Mouse (Mus musculus) forebrain, embryonic 13.5 days (tissue): Measurements from ENCODE around the gene Poc1a. TPM values are rescaled to one million over a fixed set of nuclear protein-coding genes. Genes with fewer than 3 reads are reported as not detected.
A peak's percentile ranks its signal among the peaks of the same experiment; 100 is the strongest.

Source experiments
- ATAC-seq: fragments of 200-750 bp; cut with Nextera tagmentation; 2 replicates; pipeline ENCODE4 v1.8.0; 2017
- H3K27ac ChIP-seq: fragments of 300-500 bp; sonication (generic); 2 replicates; pipeline ENCODE4 v1.5.1; 2015; ENCODE audit warnings: inconsistent platforms, mild to moderate bottlenecking, moderate library complexity
- H3K27me3 ChIP-seq: fragments of 300-500 bp; sonication (generic); 2 replicates; pipeline ENCODE4 v1.6.1; 2015; ENCODE audit warnings: mild to moderate bottlenecking, inconsistent platforms
- H3K36me3 ChIP-seq: fragments of 300-500 bp; sonication (generic); 2 replicates; pipeline ENCODE4 v1.6.1; 2015; ENCODE audit warnings: mild to moderate bottlenecking, inconsistent platforms; ENCODE audit not compliant: poor library complexity, severe bottlenecking
- H3K4me1 ChIP-seq: fragments of 300-500 bp; sonication (generic); 2 replicates; pipeline ENCODE4 v1.6.1; 2015; ENCODE audit warnings: inconsistent platforms
- H3K4me2 ChIP-seq: fragments of 300-500 bp; sonication (generic); 2 replicates; pipeline ENCODE4 v1.6.1; 2015; ENCODE audit warnings: inconsistent platforms, mild to moderate bottlenecking, moderate library complexity
- H3K4me3 ChIP-seq: fragments of 300-500 bp; sonication (generic); 2 replicates; pipeline ENCODE4 v1.5.1; 2015; ENCODE audit warnings: mild to moderate bottlenecking, inconsistent platforms
- H3K9ac ChIP-seq: fragments of 300-500 bp; sonication (generic); 2 replicates; pipeline ENCODE4 v1.6.1; 2015; ENCODE audit warnings: mild to moderate bottlenecking, inconsistent platforms
- H3K9me3 ChIP-seq: fragments of 300-500 bp; sonication (generic); replicated peaks from 2 replicates; pipeline ENCODE4 v1.6.1; 2016; ENCODE audit warnings: inconsistent platforms
- WGBS: fragments of 180-500 bp; shearing (Covaris S2); methylation state at CpG from one replicate; pipeline ENCODE4 v1.1.7; 2015; 5-methylcytosine and 5-hydroxymethylcytosine counted together
- polyA plus RNA-seq: library from polyadenylated mRNA; unstranded; fragments of >200 nt; fragmentation: Nextera tagmentation; extraction: Ambion mirVana; gene quantifications from 2 replicates; pipeline ENCODE4 v1.2.1, GENCODE M21; 2015

Gene Poc1a
- polyA plus RNA-seq, 1 experiment from 2014 or later, result 17.7 TPM

DNA sequence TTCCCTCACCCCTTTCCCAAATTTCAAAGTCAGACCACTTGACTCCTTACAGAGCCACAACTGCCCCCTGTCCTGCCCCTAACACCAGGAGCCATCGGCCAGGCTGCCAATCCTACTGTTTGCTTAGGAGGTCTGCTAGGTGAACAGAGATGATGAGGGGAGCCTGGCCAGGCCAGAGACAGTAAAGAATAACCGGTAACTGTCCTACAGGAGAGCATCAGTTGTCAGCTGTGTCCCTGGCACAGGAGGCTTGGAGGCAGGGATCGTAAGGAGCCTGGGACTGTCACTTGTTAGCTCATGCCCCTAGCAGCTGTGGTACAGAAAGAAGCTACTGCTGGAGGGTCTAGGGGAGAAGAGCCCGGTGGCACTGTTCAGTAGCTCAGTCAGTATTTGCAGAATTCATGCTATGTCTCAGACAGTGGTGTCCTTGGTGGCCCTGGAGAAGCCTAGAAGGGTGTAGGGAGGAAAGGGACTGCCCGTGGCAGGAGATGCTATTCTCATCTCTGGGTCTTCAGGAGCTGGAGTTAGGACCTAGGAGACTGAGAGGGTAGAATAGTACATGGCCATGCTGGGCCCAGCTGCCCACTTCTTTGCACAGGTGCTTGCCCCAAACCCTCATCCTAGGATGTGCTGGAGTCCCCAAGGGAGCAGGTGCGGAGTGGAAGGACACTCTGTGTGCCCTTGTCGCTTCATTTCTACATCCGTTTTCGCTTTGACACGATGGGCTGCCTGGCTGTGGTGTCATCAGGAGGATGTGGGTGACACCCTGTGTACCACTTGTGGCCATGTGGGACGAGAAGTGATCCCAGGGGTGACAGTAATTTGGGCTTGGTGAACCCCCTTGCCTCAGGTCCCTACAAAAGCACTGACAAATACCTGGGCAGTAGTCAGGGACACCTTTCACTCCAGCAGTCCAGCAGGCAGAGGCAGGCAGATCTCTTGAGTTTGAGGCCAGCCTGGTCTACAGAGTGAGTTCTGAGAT is 91.9 kb downstream of the Poc1a start:
- no peak overlapping the region for H3K4me2 ChIP-seq

DNA sequence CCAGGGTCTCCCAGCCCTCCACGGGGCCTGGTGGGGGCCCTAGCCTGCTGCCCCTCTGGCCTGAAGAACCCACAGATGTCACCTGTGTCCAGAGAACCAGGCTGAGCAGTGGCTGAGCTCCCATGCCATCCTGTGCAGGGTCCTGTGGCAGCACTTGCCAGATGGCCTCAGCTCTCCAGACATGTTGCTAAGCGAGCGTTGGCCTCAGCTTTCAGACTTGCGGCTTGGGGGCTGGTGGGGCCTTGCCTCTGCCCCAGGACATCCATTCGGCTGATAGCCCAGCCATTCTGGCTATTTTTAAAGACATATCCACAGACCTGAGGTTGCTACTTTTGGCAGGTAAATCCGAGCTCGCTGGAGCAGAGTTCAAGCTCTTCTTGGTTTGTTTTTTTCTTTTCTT is 93.1 kb downstream of the Poc1a start:
- Histone ChIP-seq H3K4me1 (peaks cover 34% of the 10 kb centered on the region), H3K27ac (no peak overlapping the region), H3K27me3 (no peaks in the 10 kb centered on the region), H3K9ac (no peak overlapping the region), H3K4me3 (no peak overlapping the region), H3K36me3 (peaks cover 51% of the 10 kb centered on the region), H3K4me2 (no peak overlapping the region), H3K9me3 (no peaks in the 10 kb centered on the region)
- WGBS, result 91% methylated on average over 7 of the region's 7 CpGs
- no peak for ATAC-seq

More for the DNA sequence above, 91.9 kb downstream of the Poc1a start:
- Histone ChIP-seq H3K36me3 (peaks cover 46% of the 10 kb centered on the region), H3K9me3 (no peaks in the 10 kb centered on the region), H3K27me3 (no peaks in the 10 kb centered on the region), H3K4me1 (peaks cover 34% of the 10 kb centered on the region), H3K4me3 (no peak overlapping the region), H3K9ac (no peak overlapping the region), H3K27ac (no peak overlapping the region)
- 95% methylated on average over 11 of the region's 11 CpGs for WGBS
- ATAC-seq, result no peak

DNA sequence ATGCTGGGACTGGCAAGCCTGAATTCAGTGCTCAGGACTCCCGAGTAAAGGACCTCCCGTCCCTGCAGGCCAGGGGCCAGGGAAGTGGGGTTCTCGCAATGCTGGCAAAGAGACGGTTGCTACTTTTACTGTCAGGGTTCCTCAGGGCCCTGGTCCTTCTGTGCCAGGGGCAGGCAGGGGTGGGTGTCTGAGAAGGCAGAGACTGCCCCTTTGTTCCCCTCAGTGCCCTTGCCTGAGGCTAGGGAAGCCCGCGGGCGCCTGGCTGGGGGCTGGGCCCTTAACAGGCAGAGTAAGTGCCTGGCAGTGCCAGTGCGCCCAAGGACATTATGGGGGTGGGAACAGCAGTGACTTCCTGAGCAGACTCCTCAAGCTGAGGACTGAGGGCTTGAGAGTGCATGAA is 96.4 kb downstream of the Poc1a start:
- peaks cover 7% of the 10 kb centered on the region for H3K4me1 ChIP-seq
- peaks cover 43% of the 10 kb centered on the region for H3K36me3 ChIP-seq
- H3K27ac ChIP-seq, result no peak overlapping the region
- H3K27me3 ChIP-seq, result peaks cover 5% of the 10 kb centered on the region; the same call in 1 of the 2 replicates
- 86% methylated on average over 8 of the region's 8 CpGs for WGBS
- no peak overlapping the region for H3K4me3 ChIP-seq
- ATAC-seq, result no peak
- H3K9me3 ChIP-seq, result no peaks in the 10 kb centered on the region
- H3K9ac ChIP-seq, result no peak overlapping the region
- no peak overlapping the region for H3K4me2 ChIP-seq

DNA sequence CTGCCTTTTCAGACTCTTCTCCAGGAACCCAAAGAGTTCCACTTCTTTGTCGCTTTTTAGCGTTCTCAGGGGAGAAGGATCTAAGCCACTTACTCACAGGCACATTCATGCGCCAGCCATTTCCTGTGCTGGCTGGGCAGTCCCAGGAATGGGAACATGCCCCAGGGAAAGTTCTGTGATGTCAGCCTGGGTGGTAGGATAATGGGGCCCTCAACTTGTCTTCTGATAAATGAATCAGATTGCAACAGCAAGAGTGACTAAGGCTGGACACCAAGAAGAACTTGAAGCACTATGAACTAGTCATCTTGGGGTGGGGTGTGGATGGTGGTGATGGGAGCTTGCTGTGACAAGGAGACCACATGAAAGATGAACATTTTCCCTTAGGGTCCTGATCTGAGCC is 97.2 kb downstream of the Poc1a start:
- WGBS, result 90% methylated on average over 3 of the region's 3 CpGs

DNA sequence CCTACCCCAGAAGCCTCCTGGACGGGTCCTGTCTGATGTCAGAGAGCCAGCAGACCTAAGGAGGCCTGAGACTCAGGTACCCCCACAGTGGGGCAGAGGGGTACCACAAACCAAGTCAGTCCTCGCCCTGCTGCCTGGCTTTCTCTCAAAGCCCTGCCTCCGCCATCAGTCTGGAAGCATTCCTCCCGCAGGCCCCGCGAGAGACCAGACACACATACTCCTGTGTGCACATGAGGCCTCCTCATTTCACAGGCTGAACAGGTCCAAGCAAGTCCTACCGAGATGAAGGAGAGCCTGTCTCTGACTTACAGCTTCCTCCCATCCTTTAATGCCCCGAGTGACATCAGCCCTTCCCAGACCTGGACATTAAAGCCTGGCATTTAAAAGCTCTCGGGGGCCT is 97.9 kb downstream of the Poc1a start:
- H3K4me2 ChIP-seq, result no peak overlapping the region
- H3K4me3 ChIP-seq, result no peak overlapping the region
- H3K27ac ChIP-seq, result no peak overlapping the region
- ATAC-seq, result no peak
- H3K36me3 ChIP-seq, result peaks cover 28% of the 10 kb centered on the region
- no peaks in the 10 kb centered on the region for H3K9me3 ChIP-seq
- WGBS, result 67% methylated on average over 9 of the region's 9 CpGs
- peaks cover 14% of the 10 kb centered on the region for H3K4me1 ChIP-seq
- H3K27me3 ChIP-seq, result peaks cover 5% of the 10 kb centered on the region; the same call in 1 of the 2 replicates
- no peak overlapping the region for H3K9ac ChIP-seq

More for the DNA sequence above, 97.2 kb downstream of the Poc1a start:
- peaks cover 7% of the 10 kb centered on the region for H3K4me1 ChIP-seq
- H3K27me3 ChIP-seq, result peaks cover 5% of the 10 kb centered on the region; the same call in 1 of the 2 replicates
- H3K4me3 ChIP-seq, result no peak overlapping the region
- no peak overlapping the region for H3K9ac ChIP-seq
- H3K27ac ChIP-seq, result no peak overlapping the region
- peaks cover 35% of the 10 kb centered on the region for H3K36me3 ChIP-seq
- no peak overlapping the region for H3K4me2 ChIP-seq
- H3K9me3 ChIP-seq, result no peaks in the 10 kb centered on the region
- no peak for ATAC-seq

DNA sequence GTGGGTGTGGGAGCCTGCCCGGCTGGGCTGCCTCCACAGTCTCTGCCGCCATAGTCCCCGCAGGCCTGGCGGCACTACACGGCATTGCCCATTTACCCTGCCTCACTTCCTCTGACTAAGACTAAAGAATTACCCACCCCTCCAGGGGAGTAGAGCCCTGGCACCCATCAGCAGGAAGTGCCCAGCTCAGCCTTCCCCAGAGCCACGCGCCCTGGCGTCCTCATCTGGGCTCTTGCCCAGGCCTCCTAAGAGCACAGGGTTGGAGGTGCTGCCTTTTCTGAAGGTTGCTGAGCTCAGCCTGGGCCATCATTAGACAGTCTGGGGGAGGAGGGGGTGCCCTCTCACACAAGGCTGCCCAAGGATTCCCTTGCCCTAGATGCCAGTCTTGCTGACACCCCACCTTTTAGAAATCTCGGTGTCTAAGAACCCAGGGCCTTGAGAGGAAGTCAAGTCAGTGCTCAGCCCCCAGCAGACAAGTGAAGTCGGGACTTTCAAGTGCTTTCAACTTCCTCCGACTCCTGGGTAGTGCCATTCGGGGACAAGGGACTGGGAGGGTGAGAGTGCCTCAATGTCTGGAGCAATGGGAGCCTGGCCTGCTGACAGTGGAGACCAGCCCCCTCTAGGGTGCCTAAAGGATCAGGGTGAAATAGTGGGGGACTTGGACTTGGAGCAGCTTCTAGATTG is 105.5 kb downstream of the Poc1a start:
- no peak for ATAC-seq
- no peak overlapping the region for H3K4me3 ChIP-seq
- H3K36me3 ChIP-seq, result no peaks in the 10 kb centered on the region
- 88% methylated on average over 12 of the region's 12 CpGs for WGBS
- H3K4me1 ChIP-seq, result peaks cover 36% of the 10 kb centered on the region
- H3K9me3 ChIP-seq, result no peaks in the 10 kb centered on the region
- no peak overlapping the region for H3K27ac ChIP-seq
- H3K9ac ChIP-seq, result no peak overlapping the region
- H3K4me2 ChIP-seq, result no peak overlapping the region
- no peaks in the 10 kb centered on the region for H3K27me3 ChIP-seq

DNA sequence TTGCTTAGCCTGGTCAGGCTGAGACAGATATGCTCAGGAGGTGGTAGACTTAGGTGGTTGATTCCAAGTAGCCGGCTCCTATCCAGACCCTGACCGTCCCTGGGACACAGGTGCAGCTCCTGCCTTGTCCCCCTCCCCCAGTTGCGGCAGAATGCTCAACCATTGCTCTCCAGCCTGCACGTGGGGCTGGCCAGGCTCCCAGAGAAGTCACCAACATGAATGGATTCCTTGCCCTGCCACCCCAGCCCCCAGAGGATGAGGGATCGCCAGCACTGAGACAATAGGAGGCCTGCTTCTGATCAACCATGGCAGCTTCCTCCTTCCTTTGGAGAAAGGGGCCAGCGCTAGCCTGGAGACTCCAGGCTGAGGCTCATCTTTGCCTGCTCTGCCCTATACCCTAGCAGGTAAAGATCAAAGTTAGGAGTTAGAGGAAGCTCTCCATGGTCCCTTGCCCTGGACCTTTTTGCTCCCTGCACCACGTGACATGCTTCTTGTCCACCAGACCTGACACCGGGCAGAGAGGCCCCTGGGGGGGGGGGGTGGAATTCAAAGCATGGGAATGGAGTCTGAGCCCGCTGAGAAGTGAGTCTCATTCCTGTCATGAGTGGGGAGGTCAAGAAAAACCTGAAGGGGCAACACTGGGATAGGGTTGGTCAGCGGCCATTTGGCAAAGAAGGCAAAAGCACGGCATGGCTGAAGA is 112.1 kb downstream of the Poc1a start:
- peaks cover 34% of the 10 kb centered on the region for H3K4me1 ChIP-seq
- H3K9me3 ChIP-seq, result no peaks in the 10 kb centered on the region
- H3K36me3 ChIP-seq, result no peaks in the 10 kb centered on the region
- H3K27me3 ChIP-seq, result no peaks in the 10 kb centered on the region
- H3K27ac ChIP-seq, result no peak overlapping the region
- H3K9ac ChIP-seq, result no peak overlapping the region
- no peak for ATAC-seq
- H3K4me2 ChIP-seq, result no peak overlapping the region
- 81% methylated on average over 11 of the region's 11 CpGs for WGBS
- no peak overlapping the region for H3K4me3 ChIP-seq

DNA sequence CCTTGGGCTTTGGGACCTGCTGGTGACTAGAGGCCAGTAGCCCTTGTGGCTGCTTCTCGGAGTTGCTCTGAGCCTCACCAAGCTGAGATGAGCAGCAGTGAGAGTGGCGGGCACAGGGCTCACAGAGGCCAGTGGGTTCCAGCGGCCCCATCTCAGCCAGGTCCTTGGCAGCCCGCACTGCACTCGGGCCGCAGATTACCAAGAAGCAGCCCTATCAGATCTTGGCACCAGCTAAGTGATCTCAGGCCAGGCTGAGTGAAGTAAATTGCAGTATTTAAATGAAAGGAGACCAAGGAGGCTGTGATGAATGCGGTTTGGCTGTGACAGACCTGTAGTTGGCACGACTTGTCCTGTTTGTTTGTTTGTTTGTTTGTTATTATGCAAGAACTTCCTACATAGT is 112.7 kb downstream of the Poc1a start:
- Histone ChIP-seq H3K4me2 (no peak overlapping the region), H3K9me3 (no peaks in the 10 kb centered on the region), H3K4me3 (no peak overlapping the region), H3K4me1 (peaks cover 34% of the 10 kb centered on the region), H3K9ac (no peak overlapping the region), H3K36me3 (no peaks in the 10 kb centered on the region), H3K27me3 (no peaks in the 10 kb centered on the region), H3K27ac (no peak overlapping the region)
- 84% methylated on average over 8 of the region's 8 CpGs for WGBS
- no peak for ATAC-seq

DNA sequence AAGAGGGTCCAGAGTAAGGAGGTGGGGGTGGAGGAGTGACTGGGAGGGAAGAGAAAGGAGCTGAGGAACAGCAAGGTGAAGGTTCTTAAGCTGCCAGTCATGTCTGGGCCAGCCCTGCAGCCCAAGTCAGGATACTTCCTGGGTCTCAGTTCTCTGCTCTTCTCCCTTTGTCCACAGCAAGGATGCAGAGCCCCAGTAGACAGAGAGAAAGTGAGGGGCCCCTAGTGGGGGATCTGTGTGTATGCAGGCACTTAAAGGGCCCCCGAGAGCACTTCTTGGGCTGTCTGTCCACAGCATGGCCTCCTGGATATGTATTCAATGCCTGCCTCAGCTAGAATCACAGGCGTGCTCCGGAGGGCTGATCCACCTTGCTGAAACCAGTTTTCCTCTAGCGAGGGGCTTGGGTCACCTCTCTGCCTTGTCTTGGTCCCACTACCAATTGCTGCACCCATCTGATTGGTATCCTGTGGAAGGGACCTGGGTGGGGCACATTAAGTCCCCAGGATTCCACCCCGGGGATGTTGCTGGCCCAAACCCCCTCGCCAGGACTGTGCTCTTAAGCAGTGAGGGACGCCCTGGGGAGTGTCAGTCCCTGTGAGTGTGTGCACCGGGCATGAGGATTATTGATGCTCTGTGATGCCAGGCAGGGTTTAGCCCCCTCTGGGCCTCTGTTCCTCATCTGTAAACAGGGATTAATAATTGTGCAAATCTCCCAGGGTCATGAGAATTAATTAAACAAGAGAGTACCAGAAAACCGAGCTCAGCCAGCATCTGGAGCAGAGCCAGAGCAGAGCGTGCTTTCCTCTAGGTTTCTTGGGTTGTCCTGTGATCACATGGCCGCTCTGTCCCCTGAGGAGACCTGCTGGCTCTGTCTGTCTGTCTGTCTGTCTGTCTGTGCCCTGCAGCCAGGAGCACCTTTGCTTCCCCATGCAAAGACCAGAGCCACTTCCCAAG is 114.1 kb downstream of the Poc1a start:
- Histone ChIP-seq H3K4me3 (no peak overlapping the region), H3K27me3 (no peaks in the 10 kb centered on the region), H3K36me3 (no peaks in the 10 kb centered on the region), H3K9ac (no peak overlapping the region; the same call in 1 of the 2 replicates), H3K4me1 (peaks cover 34% of the 10 kb centered on the region), H3K4me2 (no peak overlapping the region), H3K9me3 (no peaks in the 10 kb centered on the region), H3K27ac (no peak overlapping the region)
- WGBS, result 30% methylated on average over 11 of the region's 11 CpGs
- peak; percentile 65; the same call in 1 of the 2 replicates for ATAC-seq

DNA sequence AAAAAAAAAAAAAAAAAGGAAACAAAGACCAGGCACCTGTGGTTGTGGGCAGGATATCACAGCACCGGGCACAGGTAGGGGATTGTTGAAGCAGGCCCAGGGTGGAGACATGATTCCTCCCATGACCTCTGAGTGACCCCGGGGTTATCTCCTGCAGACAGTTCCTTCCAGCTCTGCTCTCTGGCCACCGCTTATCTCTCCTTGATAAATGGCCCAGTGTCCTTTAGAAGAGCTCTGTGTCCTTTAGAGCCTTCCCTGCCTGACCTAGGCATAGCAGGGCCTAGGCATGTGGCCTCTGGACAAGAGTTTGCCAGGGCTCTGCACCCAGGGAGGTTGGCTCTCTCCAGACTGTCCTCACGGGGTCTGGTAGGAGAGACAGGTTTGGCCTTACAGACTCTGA is 116.9 kb downstream of the Poc1a start:
- Histone ChIP-seq H3K27ac (no peak overlapping the region), H3K4me1 (peaks cover 24% of the 10 kb centered on the region), H3K27me3 (no peaks in the 10 kb centered on the region), H3K4me2 (no peak overlapping the region), H3K36me3 (no peaks in the 10 kb centered on the region), H3K4me3 (no peak overlapping the region), H3K9ac (no peak overlapping the region), H3K9me3 (no peaks in the 10 kb centered on the region)
- WGBS, result 87% methylated on average over 4 of the region's 4 CpGs
- ATAC-seq, result no peak

DNA sequence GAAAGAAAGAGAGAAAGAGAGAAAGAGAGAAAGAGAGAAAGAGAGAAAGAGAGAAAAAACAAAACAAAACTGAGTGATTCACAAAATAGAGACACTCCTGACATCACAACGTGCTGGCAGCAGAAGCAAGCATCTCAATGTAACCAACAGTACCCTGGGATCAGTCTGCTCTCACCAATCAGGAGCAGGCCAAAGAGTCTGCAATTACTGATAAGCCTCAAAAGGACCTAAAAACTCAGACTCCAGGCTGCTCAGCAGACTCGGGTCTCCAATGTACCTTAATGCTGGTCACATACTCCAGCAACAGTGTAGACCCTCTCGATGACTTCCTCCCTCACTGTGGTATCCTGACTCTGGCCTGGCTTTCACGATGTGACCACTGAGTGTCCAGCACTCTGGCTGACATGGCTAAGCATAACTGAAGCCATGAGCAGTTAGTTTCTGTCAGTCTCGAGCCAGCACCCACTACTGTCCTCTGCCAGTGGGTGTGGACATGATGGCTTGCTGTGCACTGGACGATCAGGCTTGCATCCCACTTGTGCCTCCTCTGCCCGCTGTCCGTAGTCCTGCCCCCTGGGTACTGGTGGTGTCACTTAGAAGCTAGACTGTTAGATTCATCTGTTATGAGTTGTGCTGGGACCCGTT is 117.9 kb downstream of the Poc1a start:
- H3K27me3 ChIP-seq, result no peaks in the 10 kb centered on the region
- no peak overlapping the region for H3K4me3 ChIP-seq
- H3K4me2 ChIP-seq, result no peak overlapping the region
- peaks cover 15% of the 10 kb centered on the region for H3K4me1 ChIP-seq
- no peak overlapping the region for H3K27ac ChIP-seq
- H3K9ac ChIP-seq, result no peak overlapping the region
- 84% methylated on average over 9 of the region's 9 CpGs for WGBS
- H3K36me3 ChIP-seq, result no peaks in the 10 kb centered on the region
- ATAC-seq, result no peak
- H3K9me3 ChIP-seq, result no peaks in the 10 kb centered on the region
